7 mouse cellular contexts compared by ENCODE assay signal in genomic region chr12:54729140-54730059, GRCm38 (mm10). TPM values are rescaled to one million over a fixed set of nuclear protein-coding genes. Genes with fewer than 3 reads are reported as not detected.
DNase-seq lines count a peak whose midpoint lies in the region; ATAC-seq lines count a peak whose summit lies in the region.
"Not testable (repeated sequence)": the region's sequence is repeated elsewhere in the genome, so short reads cannot be mapped to it uniquely, and the experiment has no call there.

No protein-coding gene starts in this region.

- H3K9me3 ChIP-seq in embryonic facial prominence, embryonic 12.5 days; forebrain, embryonic 16.5 days (ENCODE audit: control insufficient read depth, low read length); intestine, embryonic 16.5 days (ENCODE audit: control insufficient read depth, low read length); liver, embryonic 11.5 days (ENCODE audit: control insufficient read depth, low read length); neural tube, embryonic 11.5 days (ENCODE audit: control insufficient read depth, low read length): not testable (repeated sequence)

- not testable (repeated sequence) for H3K27me3 ChIP-seq in embryonic facial prominence, embryonic 12.5 days; forebrain, embryonic 16.5 days (replicated peaks; ENCODE audit: control insufficient read depth, insufficient read depth, low read length); intestine, embryonic 16.5 days (replicated peaks; ENCODE audit: control insufficient read depth, insufficient read depth, low read length); liver, embryonic 11.5 days (replicated peaks; ENCODE audit: control insufficient read depth, insufficient read depth, low read length); neural tube, embryonic 11.5 days (ENCODE audit: control insufficient read depth, insufficient read depth, low read length)

- peak; percentile 95 for ATAC-seq in embryonic facial prominence, embryonic 12.5 days (ENCODE audit: insufficient number of reproducible peaks, insufficient read depth, low FRiP score, low TSS enrichment)
- ATAC-seq in forebrain, embryonic 16.5 days, result peak; percentile 91
- ATAC-seq in hematopoietic stem cell, adult 5-6 weeks (replicated peaks in 1 of 2; ENCODE audit: insufficient read depth in 1 of 2, low FRiP score in 2 of 2, low TSS enrichment in 1 of 2, low read depth in 1 of 2, poor library complexity in 2 of 2, severe bottlenecking in 2 of 2), result peak; percentile 79 to 83
- ATAC-seq in intestine, embryonic 16.5 days, result peak; percentile 94
- peak; percentile 90 for ATAC-seq in liver, embryonic 11.5 days (replicated peaks; ENCODE audit: low FRiP score)
- peak; percentile 85 for ATAC-seq in megakaryocyte, adult 5-6 weeks (ENCODE audit: poor library complexity, severe bottlenecking)
- ATAC-seq in neural tube, embryonic 11.5 days (ENCODE audit: insufficient read depth, low FRiP score, low TSS enrichment), result peak; percentile 92

- not testable (repeated sequence) for DNase-seq in liver, embryonic 11.5 days (ENCODE audit: low spot score); neural tube, embryonic 11.5 days (ENCODE audit: low spot score)

- H3K9ac ChIP-seq in embryonic facial prominence, embryonic 12.5 days; forebrain, embryonic 16.5 days (replicated peaks; ENCODE audit: low read depth, low read length); intestine, embryonic 16.5 days (ENCODE audit: low read depth, low read length); liver, embryonic 11.5 days (ENCODE audit: low read depth, low read length); neural tube, embryonic 11.5 days (ENCODE audit: low read length): not testable (repeated sequence)

- not testable (repeated sequence) for H3K4me3 ChIP-seq in embryonic facial prominence, embryonic 12.5 days; forebrain, embryonic 16.5 days (replicated peaks; ENCODE audit: low read length); intestine, embryonic 16.5 days (ENCODE audit: low read length); liver, embryonic 11.5 days (ENCODE audit: low read depth, low read length); neural tube, embryonic 11.5 days (ENCODE audit: low read depth, low read length)

- H3K4me2 ChIP-seq in embryonic facial prominence, embryonic 12.5 days (replicated peaks); forebrain, embryonic 16.5 days (ENCODE audit: low read length); intestine, embryonic 16.5 days (ENCODE audit: low read depth, low read length); liver, embryonic 11.5 days; neural tube, embryonic 11.5 days (ENCODE audit: low read depth): not testable (repeated sequence)

- H3K27ac ChIP-seq in embryonic facial prominence, embryonic 12.5 days; forebrain, embryonic 16.5 days (ENCODE audit: low read length); intestine, embryonic 16.5 days (ENCODE audit: low read length); liver, embryonic 11.5 days (ENCODE audit: low read depth, low read length); neural tube, embryonic 11.5 days (ENCODE audit: low read depth, low read length): not testable (repeated sequence)

- no CpG with 5 or more reads among the region's 56 CpGs for WGBS in embryonic facial prominence, embryonic 12.5 days
- no CpG with 5 or more reads among the region's 56 CpGs for WGBS in forebrain, embryonic 16.5 days
- no CpG with 5 or more reads among the region's 56 CpGs for WGBS in intestine, embryonic 16.5 days
- no CpG with 5 or more reads among the region's 56 CpGs for WGBS in liver, embryonic 11.5 days
- no CpG with 5 or more reads among the region's 56 CpGs for WGBS in neural tube, embryonic 11.5 days

- not testable (repeated sequence) for H3K4me1 ChIP-seq in embryonic facial prominence, embryonic 12.5 days; forebrain, embryonic 16.5 days (replicated peaks; ENCODE audit: control insufficient read depth, insufficient read depth, low read length); intestine, embryonic 16.5 days (ENCODE audit: control insufficient read depth, insufficient read depth, low read length); liver, embryonic 11.5 days (replicated peaks; ENCODE audit: control insufficient read depth, insufficient read depth, low read length); neural tube, embryonic 11.5 days (ENCODE audit: control insufficient read depth, insufficient read depth, low read length)

- not testable (repeated sequence) for H3K36me3 ChIP-seq in embryonic facial prominence, embryonic 12.5 days; forebrain, embryonic 16.5 days (ENCODE audit: control insufficient read depth, insufficient read depth); intestine, embryonic 16.5 days (ENCODE audit: control insufficient read depth, insufficient read depth, low read length); liver, embryonic 11.5 days (ENCODE audit: control insufficient read depth, insufficient read depth, low read length); neural tube, embryonic 11.5 days (ENCODE audit: control insufficient read depth, insufficient read depth, low read length)

RNA-seq across cellular contexts. Expression of gene Eapp, which starts 33.7 kb away (rescaled TPM):
- 67.3 and 67.5 TPM in 2 replicates for polyA plus RNA-seq in embryonic facial prominence, embryonic 12.5 days (2016; fragmentation: Nextera tagmentation; extraction: Ambion mirVana)
- 80.3 and 85.6 TPM in 2 replicates for polyA plus RNA-seq in forebrain, embryonic 16.5 days (2015; fragmentation: Nextera tagmentation; extraction: Ambion mirVana)
- total RNA-seq in hematopoietic stem cell, adult 5-6 weeks (2017), result 66.3 and 116 TPM in 2 replicates
- 57.8 and 60.9 TPM in 2 replicates for polyA plus RNA-seq in intestine, embryonic 16.5 days (2015; fragmentation: Nextera tagmentation; extraction: Ambion mirVana)
- polyA plus RNA-seq in liver, embryonic 11.5 days (2014; fragmentation: Nextera tagmentation; extraction: Ambion mirVana), result 59.9 and 68.4 TPM in 2 replicates
- 48.6 and 68.4 TPM in 2 replicates for total RNA-seq in megakaryocyte, adult 5-6 weeks (2015)
- 71.0 and 86.9 TPM in 2 replicates for total RNA-seq in megakaryocyte, adult 5-6 weeks (2017)
- polyA plus RNA-seq in neural tube, embryonic 11.5 days (2014; fragmentation: Nextera tagmentation; extraction: Ambion mirVana), result 77.0 and 80.1 TPM in 2 replicates
